Mouse (Mus musculus): ENCODE measurements around the gene Abhd17a. TPM values are rescaled to one million over a fixed set of nuclear protein-coding genes. Genes with fewer than 3 reads are reported as not detected.
A peak's percentile ranks its signal among the peaks of the same experiment; 100 is the strongest.
"Not testable (repeated sequence)": the region's sequence is repeated elsewhere in the genome, so short reads cannot be mapped to it uniquely, and the experiment has no call there.

Abhd17a gene
- total RNA-seq, 2 experiments from 2014 or later = 27.7 to 33.5 TPM

DNA sequence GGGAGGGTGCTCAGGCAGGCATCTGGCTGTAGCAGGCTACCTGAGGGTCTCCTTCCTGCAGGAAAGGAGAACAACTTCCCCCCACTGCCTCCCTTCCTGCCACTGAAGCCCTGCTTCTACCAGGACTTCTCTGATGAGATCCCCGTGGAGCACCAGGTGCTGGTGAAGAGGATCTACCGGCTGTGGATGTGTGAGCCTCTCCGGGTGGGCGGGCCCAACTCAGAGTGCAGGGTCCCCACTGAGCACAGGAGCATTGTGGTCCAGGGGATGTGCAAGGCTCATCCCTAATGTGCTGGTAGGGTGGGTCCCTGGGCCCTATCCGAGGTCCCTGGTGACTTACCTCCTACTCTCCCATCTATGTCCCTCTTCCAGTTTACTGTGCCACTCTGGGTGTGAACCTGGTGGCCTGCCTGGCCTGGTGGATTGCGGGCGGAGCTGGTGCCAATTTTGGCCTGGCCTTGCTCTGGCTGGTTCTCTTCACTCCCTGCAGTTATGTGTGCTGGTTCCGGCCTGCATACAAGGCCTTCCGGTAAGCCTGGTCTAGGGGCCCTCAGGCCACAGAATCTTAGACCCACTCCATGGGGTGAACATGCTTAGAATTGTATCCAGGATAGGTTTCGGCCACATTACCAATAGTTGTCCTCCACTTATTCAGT, 19.3 kb upstream of the Abhd17a start:
- no peak for ATAC-seq (replicated peaks; ENCODE audit: poor library complexity, severe bottlenecking)

GRCm38 (mm10) chr10:80608435-80608834, 18.3 kb upstream of the Abhd17a start:
- ATAC-seq (replicated peaks; ENCODE audit: poor library complexity, severe bottlenecking) = no peak

- no peak for ATAC-seq (replicated peaks; ENCODE audit: poor library complexity, severe bottlenecking)
Observed at GRCm38 (mm10) chr10:80606737-80607350, 16.7 kb upstream of the Abhd17a start.

GRCm38 (mm10) chr10:80606306-80606705, 16.2 kb upstream of the Abhd17a start:
- ATAC-seq (replicated peaks; ENCODE audit: poor library complexity, severe bottlenecking) = no peak

GRCm38 (mm10) chr10:80605721-80606120, 15.6 kb upstream of the Abhd17a start, which contains the start of gene Gm49322:
Gene Gm49322 (plus strand): TSS chr10:80606021.
- not testable (repeated sequence) for ATAC-seq (replicated peaks; ENCODE audit: poor library complexity, severe bottlenecking)

DNA sequence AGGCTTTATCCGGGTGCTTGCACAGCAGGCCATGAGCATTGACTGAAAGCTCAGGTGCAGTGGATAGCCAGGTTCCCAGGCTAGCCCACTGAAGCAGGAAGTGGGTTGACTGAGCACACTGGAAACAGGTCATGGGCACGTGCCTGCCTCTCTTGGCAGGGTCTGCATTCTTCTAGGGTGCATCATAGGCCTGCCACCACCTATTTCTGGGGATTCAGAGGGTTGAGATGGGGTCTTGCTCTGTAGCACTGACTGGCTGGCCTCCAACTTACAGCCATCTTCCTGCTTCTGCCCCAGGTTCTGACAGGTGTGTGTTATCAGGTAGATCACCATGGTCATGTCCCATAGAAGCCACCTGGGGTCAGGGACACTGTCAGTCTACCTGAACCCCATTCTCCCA, 14.8 kb upstream of the Abhd17a start:
- ATAC-seq (replicated peaks; ENCODE audit: poor library complexity, severe bottlenecking) = no peak

DNA sequence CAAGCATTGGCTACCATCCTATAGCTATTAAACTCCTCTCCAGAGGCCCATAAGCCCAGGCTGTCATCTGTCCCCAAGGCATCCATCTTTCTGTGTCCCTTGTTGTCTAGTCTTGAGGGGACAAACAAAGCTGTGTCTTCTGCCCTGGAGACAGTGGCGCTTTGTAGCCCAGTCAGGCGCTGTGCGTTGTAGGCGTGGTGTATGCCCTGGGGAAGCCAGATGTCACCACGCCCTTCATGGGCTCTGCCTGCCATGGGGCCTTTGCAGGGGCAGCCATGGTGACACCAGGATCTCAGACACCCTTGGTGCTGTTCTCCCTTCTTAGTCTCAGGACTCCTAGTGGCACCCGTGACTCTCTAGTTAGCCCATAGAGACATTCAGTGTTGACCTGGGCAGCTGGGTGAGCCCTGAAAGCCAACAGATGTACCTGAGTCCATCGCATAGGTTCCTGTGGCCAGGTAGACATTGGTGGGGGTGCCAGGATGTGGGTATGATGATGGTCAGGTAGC, 13.9 kb upstream of the Abhd17a start:
- ATAC-seq (replicated peaks; ENCODE audit: poor library complexity, severe bottlenecking) = no peak

GRCm38 (mm10) chr10:80603364-80603763, 13.2 kb upstream of the Abhd17a start:
- ATAC-seq (replicated peaks; ENCODE audit: poor library complexity, severe bottlenecking) = no peak

- peak; percentile 92 for ATAC-seq (replicated peaks; ENCODE audit: poor library complexity, severe bottlenecking)
Observed at GRCm38 (mm10) chr10:80602698-80603325, 12.7 kb upstream of the Abhd17a start, which contains the start of the genes Scamp4 and Adat3. Gene Scamp4 (plus strand): TSS chr10:80602872. Gene Adat3 (plus strand): TSS chr10:80602880.

DNA sequence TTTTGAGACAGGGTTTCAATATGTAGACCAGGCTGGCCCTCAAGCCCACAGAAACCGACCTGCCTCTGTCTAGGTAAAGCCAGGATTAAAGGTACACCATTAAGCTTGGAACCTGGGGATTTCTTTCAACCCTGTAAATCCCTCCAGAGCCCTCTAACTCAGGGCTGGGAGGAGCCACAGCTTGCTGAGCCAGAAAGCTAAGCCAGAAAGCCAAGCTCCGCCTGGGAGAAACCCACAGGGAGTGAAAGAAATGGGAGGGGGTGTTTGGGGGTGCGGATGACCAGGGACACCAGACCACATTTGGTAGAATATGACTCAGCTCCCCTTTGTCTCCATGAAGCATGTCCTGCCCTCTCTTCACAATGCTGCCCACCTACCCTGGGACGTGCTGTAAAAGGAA, 6.2 kb upstream of the Abhd17a start:
- no peak for ATAC-seq (replicated peaks; ENCODE audit: poor library complexity, severe bottlenecking)

DNA sequence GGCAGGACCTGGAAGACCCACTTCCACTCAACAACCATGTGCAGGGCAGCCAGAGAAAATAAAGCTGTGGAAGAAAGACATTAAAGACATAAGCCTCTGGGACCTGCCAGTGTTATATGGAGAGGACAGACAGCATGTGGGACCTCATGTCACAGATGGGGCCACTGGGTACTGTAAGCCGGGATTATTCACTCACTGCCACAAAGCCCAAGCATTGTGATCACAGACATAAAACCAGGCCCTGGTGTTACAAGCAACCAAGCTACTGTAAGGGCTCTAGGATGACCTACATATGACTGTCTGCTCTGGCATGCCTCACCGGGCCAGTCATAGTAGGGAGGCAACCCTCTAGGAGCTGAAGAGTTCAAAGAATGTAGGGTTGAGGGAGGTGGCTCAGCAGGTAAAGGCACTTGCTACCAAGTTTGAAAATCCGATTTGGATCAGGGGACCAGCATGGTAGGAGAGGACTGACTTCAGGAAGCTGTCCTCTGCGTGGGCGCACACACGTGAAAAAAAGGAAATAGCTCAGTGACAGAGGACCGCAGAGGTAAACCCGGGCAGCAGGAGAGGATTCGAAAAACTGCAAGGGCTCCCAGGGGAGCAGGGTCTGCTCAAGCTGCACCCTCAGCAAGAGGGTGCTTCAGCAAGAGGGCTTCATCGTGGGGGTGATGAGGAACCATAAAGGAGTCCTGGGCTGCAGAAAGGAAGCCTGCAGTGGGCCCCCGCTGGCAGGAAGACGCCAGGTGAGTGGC, 838 bp downstream of the Abhd17a start:
- no peak for ATAC-seq (replicated peaks; ENCODE audit: poor library complexity, severe bottlenecking)

DNA sequence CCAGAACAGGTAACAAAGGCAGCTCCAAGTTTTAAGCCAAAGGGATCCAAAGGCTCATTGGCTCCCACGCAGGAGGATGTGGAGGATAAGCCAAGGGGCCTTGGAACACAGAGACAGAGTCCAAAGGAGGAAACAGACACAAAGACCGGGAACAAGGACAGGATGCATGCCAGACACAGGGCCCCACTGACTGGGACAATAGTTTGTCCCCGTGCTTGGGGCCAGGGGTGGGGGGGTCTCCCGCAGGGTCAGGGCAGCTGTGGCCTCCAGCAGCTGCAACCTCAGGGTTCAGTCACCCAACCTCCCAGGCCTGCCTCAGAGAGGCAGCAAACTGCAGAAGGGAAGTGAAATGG, 2.9 kb downstream of the Abhd17a start:
- no peak for ATAC-seq (replicated peaks; ENCODE audit: poor library complexity, severe bottlenecking)

GRCm38 (mm10) chr10:80586407-80587304, 3.5 kb downstream of the Abhd17a start:
- no peak for ATAC-seq (replicated peaks; ENCODE audit: poor library complexity, severe bottlenecking)

DNA sequence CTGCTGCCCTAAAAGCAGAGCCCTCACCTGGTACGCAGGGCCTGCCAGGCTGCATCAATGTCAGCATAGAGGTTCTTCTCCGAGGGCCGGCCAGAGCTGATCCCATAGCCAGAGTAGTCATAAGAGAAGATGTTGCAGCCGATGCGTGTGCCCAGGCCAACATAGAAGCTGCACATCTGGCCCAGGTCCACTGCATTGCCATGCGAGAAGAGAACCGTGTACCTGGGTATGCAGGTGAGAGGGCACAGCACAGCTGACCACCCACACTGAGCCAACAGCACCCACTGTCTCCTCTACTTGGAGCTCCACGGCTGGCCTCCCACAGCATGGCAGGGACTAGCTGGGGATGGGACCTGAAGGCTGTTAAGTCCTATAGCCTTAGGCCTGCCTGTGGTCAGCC, 4.6 kb downstream of the Abhd17a start:
- ATAC-seq (replicated peaks; ENCODE audit: poor library complexity, severe bottlenecking) = no peak

DNA sequence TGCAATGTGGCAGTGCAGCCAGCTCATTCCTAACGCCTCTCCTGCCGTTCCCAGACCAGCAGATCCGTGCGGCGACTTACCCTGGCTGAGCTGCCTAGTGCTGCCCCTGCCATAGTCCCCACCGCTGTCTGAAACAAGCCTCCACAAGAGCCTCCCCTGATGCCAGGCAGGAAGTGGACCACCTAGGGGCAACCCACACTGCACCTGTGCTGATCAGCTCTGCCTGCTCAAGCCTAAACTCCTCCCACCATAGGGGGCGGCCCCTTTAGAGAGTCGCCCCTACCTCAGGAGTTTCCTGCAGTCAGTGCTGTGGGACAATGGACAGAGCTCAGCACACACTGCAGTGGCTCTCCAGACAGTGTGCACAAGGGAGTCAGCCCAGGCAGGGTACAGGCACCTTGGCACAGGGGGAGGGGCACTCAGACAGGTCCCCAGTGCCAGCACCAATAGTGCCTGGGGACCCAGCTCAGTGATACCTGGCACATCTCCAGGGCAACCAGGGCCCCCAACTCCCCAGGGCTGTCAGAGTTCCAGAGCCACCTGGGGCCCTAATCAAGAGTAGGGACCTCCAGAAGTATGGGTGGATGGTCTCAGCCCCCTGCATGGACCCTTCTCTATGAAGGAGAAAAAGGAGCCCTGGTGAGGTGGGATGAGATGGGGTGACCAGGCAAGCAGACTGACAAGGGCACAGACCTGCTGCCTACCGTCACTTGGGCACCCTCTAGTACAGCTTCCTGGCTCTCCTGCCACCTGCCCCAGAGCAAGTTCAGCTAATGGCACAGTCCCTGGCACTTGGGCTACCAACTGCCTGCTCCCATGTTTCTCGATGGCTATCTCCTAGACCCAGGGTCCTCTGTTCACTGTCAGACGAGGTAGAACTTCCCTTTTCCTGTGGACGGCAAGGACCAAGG, 5.2 kb downstream of the Abhd17a start:
- ATAC-seq (replicated peaks; ENCODE audit: poor library complexity, severe bottlenecking) = no peak

- no peak for ATAC-seq (replicated peaks; ENCODE audit: poor library complexity, severe bottlenecking)
Observed at GRCm38 (mm10) chr10:80584045-80584488, 6.1 kb downstream of the Abhd17a start.

DNA sequence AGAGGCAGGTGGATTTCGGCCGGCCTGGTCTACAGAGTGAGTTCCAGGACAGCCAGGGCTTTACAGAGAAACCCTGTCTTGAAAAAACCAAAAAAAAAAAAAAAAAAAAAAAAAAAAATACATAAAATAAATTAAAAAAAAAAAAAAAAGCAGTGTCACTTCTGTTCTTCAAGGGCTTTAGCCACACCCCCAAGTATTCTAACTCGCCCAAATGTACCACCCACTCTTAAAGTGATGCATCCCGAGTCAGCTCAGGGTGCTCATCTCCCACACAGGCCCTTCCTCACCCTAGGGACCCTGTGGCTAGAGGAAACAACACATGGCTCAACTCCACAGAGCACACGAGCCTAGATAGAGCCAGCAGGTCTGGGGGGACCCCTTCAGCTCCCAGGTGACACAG, 7.1 kb downstream of the Abhd17a start:
- ATAC-seq (replicated peaks; ENCODE audit: poor library complexity, severe bottlenecking) = no peak

DNA sequence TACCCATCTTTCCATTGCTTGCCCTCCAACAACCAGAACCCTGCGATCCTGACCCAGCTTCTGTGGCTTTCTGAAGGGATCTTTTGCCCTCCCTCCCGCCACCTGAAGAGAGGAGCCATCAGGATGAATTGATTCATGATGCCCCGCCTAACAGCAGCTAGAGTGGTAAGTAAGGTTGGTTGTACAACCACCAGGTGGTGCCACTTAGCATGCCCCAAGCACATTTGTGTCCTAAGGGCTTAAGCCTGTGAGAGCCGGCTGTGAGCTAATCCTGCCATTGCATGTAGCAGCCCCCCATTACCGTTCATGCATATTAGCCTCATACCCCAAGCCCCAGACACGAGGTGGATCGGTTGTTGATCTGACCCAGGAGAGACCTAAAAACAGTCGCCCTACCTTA, 11.2 kb downstream of the Abhd17a start:
- peak; percentile 28 for ATAC-seq (replicated peaks; ENCODE audit: poor library complexity, severe bottlenecking)
